Mouse (Mus musculus): ENCODE data around the gene Ippk.
A peak's percentile ranks its signal among the peaks of the same experiment; 100 is the strongest.

The Ippk gene

DNA sequence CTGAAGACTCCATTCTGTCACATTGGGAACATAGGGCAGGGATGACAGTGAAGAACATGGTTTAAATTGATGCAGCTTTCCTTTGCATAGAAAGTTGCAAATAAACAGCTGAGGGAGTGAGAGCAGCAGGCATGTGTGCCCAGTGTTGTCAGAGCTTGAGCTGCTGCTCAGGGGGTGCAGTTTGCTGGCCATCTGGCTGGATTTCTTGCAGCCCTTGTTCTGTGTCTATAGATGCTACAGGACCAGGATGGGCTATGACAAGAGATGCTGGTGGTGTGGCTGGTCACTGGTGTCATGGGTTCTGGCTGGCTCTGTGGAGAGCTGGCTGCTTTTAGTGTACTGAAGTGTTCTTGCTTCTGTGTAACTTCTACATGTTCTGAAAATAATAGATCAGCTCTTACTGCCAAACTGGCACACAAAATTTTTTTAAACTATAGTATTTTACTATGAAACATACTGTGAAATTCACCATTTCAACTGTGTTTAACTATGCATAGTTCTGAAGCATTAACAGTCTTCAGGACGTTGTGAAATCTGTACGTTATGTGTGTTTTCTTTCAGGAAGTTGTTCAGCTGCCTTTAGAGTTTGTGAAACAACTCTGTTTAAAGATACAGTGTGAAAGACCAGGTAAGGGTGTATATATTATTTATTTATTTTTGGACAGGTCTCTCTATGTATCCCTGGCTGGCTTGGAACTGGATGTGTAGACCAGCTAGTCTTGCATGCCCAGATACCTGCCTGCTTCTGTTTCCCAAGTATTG is 12.4 kb downstream of the Ippk start:
- DNase-seq: no peak

DNA sequence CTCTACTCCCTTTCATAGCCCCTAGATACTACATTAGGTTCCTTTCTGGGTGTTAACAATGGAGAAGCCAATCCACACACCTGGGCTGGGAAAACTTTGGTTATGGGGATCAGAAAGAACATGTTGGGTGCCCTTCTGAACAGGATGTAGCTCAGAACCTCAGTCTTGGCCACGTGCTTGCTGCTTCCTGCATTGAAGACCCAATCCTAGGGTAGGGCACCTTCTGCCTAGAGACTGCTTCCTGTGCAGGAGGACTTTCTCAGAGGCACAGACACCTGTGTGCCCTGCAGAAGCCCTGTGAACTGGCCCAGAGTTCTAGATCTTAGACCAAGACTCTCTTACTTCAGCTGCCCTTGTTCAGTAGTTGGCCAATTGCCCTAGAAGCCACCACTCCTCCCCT is 14.7 kb downstream of the Ippk start:
- no peak for DNase-seq

DNA sequence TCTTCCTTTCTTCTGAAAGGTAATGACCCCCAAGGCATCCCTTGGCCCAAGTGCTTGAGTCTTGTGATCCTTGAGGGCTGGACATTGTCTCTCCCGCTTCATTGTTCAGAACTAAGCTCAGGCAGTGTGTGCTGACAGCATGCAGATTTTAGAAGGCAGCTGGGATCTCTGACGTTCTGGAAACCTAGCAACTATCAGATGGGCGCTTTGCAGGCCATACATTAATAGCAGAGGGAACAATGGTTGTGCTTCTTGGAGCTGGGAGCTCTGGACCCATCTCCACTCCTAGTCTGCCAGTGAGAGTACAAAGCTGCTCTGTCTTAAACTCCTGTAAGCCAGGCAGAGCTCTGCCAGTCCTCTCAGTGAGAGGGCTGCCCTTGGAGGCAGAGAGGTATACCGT is 15.1 kb downstream of the Ippk start:
- no peak for DNase-seq

DNA sequence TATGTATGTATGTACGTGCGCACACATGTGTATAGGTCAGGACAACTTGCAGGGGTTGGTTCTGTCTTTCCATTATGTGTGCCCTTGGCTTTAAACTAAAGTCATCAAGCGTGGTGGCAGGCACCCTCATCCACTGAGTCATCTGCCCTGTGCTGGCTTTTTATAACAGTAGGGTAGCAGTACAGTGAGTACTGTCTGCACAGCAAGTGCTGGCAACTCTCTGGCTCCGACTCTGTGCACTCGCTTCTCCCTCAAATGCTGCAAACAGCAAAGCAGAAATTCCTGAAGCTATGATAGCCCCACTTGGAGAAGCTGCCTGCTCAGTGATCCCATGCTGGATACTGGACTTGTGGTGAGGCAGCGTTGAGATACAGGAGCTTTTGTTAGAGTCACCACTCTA is 23.4 kb downstream of the Ippk start:
- DNase-seq: no peak

DNA sequence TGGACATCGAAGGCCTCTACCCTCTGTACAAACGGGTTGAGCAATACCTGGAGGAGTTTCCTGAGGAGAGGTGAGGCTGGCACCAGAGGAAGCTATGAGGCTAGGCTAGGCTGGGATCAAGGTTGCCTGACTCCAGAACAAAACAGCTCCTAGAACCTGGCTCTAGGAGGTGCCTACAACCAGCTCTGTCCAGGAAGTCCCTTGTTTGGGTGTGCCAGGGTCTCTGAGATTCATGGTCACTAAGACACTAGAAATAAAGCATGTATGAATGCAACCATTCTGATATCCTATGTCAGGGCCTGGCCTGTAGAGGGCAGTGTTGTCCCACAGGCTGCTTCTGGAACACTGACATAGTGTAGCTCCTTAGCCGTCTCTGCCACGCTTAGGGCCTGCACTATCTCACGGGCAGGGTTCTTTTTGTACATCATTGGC is 28.3 kb downstream of the Ippk start:
- DNase-seq: peak; percentile 80

DNA sequence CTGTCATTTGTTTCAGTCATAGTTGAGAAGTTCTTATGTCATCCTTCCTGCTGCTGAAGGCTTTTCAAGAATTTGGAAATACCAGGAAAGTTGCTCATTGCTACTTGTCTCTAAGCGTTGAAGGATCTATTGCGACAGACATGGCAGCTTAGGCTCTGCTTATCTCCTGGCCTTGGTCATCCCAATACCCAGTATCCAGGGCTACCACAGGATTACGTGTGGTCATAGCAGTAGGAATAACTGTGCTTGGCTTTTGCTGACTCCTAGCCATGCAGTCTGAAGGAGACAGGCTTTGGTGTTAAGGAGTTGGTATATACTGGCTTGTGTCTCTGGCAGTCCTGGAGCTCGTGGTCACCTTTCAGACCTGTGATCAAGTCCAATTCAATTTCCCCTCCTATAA is 39.2 kb downstream of the Ippk start:
- no peak for DNase-seq

DNA sequence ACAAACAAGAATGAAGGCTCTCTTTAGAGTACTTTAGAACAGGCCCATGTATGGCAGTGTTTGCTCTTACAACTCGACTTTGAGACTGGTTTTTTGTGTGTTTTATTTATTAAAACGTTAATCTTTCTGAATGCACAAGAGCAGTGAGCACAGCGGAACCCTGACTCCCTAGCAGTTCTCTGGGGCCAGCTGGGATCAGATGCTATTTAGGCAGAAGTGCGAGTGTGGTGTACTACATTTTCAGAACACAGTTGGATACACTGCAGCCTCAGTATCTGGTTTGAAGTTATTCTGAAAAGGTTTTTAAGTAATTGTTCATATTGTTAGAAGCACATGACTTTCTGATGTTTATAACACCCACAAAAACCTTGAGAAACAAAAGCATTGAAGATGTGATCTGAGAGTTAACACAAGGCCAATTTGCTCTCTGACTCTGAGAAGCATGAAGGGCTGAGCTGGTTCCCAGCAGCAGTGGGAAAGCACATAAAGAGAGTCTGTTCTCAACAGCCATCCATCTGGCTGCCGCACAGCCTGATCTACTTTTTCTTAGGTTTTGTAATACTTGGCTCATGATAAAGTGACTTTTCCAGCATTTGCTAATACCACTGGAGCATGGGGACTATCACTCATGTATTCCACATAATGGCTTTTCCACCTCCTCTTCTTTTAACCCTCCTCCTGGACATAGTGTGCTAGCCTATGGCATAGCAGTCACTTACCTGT is 39.8 kb downstream of the Ippk start:
- no peak for DNase-seq

DNA sequence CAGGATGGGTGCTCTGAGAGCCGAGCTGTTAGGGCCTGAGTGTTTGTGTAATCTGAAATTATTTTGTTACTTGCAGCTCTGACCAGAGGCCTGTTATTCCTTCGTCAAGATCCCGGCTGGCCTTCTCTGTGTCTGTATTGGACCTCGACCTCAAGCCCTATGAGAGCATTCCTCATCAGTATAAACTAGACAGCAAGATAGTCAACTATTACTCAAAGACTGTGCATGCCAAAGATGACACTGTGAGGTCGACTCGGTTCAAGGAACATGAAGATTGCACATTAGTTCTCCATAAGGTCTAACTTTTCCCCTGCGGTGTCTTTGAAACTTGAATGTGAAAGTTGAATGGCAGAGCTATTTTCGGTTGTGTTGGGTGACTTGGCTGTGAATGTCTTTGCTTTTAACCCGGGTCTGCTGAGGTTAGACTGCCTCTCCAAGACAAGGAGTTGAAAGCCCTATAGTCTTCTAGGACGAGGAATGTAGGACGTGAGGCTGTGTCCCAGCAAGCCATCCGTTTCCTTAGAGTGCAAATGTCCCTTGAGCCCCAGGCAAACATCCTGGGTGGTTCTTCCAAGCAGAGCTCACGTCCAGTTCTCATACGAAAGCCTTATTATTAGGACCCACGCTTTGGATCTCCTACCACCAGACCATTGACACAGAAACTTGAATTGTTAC is 40.5 kb downstream of the Ippk start:
- peak; percentile 80 for DNase-seq

DNA sequence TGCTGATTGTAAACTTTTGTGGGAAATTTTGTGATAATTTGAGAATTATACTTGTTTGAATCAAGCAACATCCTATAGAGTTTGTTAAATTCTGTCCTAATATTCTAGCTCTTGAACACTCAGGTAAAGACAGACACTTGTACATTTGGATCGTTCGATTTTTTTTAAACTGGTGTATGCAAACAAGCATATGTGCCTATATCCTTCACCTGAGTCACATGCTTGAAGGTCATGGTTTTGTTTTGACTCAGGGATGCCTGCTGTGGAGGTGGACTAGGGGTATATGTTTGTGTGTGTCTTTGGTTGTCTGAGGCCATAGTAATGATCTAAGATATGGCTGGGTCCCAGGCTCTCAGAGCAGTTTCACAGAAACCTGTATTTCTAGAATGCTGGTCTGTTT is 41.9 kb downstream of the Ippk start:
- DNase-seq: no peak

DNA sequence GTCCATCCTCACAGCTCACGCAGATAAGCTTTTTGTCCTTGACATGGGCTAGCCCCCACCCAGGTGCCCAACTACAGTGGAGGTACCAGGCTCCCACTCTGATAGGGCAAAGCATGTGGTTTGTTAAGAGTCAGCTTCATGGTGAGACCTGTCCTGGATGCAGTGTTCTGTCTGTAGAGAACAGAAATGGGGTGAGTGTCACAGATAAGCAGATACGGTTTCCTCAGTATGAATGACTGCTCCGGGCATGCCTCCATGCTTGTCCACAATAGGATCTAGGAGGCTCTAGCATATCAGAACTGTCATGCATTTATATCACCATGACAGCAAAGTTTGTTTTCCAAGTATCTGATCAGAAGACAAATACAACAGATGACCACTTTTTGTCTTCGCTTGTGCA is 44.8 kb downstream of the Ippk start:
- no peak for DNase-seq

DNA sequence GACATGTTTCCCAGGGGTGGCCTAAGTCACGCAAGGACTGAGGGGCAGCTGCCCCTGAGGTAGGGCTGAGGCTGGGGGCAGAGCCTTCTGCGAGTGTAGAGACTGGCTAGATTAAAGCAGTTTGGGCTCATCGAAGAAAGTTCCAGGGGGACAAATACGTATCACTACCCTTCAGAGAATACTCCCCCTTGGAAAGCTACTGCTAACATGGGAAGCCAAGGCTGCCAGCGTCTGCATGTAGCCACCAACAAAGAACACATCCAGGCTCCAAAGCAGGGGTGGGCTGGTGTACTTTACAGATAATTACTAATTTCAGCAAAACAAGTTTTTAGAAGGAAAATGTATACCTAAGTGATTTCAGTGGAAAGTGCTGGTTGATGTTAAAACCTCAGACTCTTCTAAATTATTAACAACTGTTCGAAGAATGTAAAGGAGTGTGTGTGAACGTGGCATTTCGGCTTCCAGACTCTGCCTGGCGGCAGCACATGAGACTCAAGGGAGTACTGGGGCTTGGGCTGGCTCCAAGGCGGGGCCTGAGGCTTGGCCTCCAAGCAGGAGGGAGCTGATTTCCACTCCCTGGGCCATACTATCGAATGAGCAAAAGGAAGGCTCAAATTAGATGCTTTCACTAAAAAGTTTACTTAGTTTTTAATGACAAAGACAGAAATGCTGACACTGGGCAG is 45.5 kb downstream of the Ippk start:
- peak; percentile 48 for DNase-seq

DNA sequence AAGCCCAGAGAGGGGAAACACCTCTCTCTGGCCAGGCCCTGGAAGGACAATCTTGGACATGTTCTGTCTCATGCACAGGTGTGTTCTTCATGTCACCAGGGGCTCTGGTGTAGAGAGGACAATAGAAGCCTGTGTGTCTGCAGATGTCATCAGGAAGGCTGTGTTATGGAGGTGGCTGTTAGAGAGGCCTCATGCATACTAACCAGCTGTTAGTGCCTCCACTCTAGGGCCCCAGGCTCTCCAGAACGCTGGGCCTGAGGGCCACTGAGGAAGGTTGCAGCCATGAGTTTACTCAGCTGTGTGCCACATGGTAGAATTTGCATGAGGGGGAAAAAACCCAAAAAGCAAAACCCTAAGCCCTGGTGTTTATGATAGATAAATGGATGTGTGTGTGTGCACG is 46.5 kb downstream of the Ippk start:
- no peak for DNase-seq

DNA sequence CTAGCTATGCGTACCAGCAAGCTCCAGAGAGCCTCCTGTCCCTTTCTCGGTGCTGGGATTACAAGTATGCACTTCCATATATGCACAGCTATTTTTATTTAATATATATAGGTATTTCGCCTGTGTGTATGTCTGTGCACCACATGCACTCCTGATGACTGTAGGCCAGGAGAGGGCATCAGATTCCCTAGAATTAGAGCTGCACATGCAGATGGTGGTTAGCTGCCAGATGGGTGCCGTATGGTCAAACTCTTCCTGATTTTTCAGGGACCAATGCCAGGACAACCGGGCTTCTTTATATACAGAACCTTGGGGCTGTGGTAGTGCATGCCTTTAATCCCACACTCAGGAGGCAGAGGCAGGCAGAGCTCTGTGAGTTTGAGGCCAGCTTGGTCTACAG is 48.0 kb downstream of the Ippk start:
- DNase-seq: no peak

DNA sequence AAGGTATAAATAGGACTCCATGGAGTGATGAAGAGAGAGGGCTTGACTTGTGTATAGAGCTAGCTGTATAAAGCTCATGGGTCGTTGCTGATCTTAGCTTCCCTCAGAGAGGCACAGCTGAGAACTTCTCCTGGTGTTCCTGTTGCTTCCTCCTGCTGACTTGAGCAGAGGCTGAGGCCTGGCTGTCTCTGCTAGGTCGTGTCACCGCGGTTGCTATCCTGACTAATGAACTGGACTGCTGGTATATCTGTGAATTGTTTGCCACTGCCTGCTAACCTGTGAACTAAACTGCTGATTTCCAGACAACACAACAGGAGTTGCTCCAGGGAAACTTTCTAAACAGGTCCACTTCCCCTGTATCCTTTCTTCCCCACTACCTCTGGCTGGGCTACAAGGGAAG is 49.3 kb downstream of the Ippk start:
- no peak for DNase-seq

DNA sequence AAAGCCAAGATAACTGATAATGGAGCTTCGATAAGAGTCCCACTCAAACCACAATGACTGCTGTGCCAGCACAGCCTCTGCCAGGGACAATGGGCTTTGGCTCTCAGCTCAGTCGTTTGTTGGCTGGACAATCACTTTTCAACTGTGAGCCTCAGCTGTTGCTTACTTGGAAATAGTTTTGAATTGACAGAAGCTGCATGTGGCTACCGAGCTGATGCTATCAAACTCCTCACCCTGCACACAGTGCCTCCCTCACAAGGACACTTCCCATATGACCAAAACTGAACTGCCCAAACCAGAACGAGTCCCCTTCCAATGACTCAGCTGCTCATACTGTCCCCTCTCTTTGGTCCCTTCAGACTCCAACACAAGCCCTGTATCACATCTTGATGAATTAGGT is 49.8 kb downstream of the Ippk start:
- DNase-seq: no peak

DNA sequence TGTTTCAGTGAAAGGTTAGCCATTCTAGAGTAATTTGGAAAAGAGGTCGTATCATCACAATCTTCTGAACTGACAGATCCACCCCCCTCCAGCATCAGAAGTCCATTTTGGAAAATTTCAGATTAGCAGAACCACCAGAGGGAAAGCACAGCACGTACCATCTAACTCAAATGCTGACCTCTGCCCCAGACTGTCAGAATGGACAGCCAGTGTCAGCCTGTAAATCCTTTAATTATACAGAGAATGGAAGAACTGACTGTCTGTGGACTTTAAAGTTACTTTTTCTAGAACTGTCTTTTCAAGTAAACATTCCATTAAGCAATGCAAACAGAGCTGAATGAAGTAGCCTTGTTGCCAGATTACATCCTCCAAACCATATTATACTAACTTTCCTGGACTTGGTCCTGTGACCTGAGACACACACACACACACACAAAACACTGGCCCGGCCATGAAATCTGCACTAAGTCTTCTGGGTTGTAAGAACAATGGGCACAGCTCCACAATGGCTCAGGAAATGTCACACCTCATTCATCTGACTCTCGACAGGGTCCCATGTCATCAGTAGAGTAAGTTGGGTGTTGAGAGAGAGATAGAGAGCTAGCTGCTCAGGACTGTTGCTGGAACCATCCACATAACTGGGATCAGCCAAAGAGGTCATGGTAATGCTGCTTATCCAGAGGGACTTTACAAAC is 51.1 kb downstream of the Ippk start:
- peak; percentile 33 for DNase-seq

DNA sequence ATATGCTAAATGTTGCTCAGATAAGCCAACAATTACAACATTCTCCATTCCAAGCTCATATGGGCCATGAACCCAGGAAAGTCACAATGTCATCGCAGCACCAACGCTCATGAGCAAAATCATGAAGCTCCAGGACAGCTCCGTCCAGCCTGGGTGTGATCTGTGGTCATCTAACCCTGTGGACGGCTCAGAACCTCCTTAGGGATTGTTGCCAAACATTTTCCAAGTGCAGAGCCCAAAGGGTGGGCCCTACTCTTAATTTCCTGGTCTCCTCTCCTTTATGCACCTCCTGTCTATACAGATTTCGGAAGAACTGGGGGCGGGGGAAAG is 51.6 kb downstream of the Ippk start:
- DNase-seq: no peak

DNA sequence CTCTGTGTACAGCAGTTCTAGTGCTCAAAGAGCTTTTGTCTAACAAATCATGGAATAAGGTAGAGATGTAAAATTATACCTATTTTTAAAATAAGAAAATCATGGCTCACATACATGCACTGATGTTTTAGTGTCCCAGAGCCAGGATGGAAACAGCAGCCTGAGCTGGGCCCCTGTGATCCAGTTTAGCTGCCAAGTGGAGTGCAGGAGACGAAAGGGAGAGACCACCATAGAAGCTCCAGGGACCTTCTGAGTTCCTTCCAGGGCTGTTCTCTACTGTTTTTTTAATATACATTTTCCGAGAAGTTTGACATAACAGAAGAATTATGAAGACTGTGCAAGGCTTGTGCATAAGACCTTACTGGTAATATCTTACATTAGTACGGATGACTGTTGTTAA is 56.8 kb downstream of the Ippk start:
- DNase-seq: no peak

DNA sequence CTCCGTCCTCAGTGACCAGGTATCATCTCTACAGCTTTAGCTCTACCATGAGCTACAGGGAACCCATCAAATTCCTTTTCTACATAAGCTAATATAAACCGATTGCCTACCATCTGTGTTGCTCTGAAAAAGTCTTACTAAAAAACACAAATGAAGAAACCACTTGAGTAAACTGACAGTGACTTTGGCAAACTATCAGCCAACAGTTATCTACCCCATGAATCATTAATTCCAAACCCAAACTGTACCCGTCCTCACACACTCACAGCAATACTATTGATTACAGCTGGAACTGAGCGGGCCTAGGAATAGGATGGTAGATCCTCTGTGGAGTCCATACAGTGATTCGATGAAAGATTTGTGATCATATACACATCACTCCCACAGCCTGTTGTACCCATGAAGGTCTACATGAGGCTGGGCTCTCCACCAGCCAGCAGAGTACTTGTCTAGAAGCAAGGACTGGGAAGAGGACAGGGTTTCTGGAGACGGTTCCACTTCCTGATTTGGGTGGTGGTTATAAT is 57.9 kb downstream of the Ippk start:
- DNase-seq: no peak

DNA sequence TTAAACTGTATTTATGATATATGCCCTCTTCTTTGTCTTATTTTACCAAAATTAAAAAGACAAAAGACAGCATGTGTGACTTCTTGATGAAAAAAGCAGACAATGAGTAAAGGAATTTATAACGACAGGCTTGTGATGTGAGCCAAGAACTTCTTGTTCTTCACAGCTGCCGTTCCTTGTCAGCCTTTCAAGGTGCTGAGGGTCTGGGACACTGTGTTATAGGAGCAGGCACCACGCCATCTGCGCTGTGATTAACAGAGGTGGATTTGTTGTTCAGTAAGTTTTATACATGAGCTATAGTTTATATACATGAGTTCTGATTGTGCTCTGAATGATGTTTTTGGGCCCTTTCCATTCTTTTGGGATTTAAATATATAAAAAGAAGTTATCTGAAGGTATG is 58.4 kb downstream of the Ippk start:
- peak; percentile 24 for DNase-seq

DNA sequence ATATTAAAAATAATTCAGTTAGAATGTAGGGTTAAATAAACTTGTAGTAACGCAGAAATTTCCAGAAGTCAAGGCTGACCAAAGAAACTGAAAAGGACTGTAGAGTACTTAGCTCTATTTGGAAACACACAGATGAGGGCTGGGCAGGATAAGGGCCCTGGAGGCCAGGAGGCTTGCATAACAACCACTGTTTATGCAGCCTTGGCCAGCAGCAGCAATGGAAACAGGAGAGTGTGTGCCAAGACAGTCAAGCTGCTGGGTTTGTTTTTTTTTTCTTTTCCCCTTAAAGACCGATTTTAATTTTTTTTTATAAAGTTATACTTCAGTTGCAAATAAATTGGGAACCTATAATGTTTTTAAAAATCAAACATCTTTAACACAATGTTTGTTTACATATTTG is 59.0 kb downstream of the Ippk start:
- peak; percentile 78 for DNase-seq

DNA sequence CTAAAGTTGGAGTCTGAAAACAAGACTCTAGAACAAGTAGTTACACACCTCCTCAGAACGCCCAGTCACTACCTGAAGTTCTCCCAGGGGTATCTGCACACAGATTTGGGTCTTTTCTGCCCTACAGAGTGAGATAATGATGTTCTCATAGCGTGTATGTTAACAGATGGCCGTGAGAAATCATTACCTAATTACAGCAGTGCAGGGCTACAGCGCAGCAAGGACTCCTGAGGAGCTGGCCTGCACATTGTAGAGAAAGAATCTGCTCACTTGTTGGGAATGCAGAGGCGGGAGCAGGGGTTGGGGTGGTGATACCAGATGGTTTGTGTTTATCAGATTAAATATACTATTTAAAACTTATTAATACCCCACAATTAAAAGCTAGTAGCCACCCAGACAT is 59.5 kb downstream of the Ippk start:
- no peak for DNase-seq

DNA sequence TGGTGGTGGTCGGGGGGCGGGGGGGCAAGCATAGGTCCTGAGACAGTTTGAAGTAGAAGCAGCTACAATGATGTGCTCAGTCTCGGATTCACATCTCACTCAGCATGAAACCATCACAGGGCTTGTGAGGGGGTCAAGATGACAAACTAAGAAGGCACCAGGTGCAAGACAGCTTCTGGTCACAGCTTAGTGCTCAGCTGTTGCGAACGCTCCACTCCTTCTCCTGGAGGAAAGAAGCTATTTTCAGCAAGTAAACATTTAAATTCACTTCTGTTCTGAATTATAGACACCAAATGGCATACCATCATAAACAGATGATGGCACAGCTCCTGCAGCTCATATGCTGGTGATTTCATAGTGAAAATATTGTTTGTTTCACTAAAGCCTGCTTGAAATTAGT is 64.3 kb downstream of the Ippk start:
- no peak for DNase-seq
